Mouse (Mus musculus) gastrocnemius, postnatal 4 days (tissue): ENCODE results near the gene Gm5624. TPM values are rescaled to one million over a fixed set of nuclear protein-coding genes. Genes with fewer than 3 reads are reported as not detected.
"Not testable (repeated sequence)": the region's sequence is repeated elsewhere in the genome, so short reads cannot be mapped to it uniquely, and the experiment has no call there.

Experiments used
- DNase-seq, 2 experiments: peaks; one replicate each; pipeline ENCODE4 v3.0.0; 2021 to 2022; ENCODE audit warnings: low spot score in 2 of 2, mixed read lengths in 2 of 2
- long read RNA-seq, 2 experiments: library from polyadenylated mRNA; stranded (forward); transcript quantifications; one replicate each; pipeline ENCODE4 v2.0.0; 2021
- total RNA-seq, 2 experiments: library from RNA; stranded (reverse); gene quantifications; 2 replicates each; pipeline ENCODE4 v1.2.3; 2021

The Gm5624 gene
- total RNA-seq, result not detected
- long read RNA-seq, experiment 1, result 0 reads
- long read RNA-seq, experiment 2, result 0 reads

GRCm38 (mm10) chr14:44627737-44628136 lies at the start of gene Gm5624:
Gm5624 (minus strand) TSS chr14:44627938.
- not testable (repeated sequence) for DNase-seq

DNA sequence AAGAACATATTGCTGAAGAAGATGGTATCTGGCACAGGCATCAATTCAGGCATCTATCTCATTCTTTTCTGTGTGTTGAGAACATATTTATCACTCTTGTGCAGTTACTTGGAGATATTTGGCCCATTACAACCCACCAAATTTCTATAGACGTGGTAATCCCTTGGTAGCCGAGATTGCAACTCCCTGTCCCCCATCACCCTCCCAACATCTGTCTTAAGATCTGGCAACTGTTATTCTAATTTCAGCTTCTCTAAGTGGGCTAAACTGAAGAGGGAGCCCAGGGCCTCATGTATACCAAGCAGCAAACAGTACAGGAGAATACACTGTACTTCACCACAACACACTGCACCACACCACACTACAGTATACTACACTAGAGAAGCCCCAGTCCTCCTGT lies 36.0 kb downstream of the Gm5624 start:
- not testable (repeated sequence) for DNase-seq

DNA sequence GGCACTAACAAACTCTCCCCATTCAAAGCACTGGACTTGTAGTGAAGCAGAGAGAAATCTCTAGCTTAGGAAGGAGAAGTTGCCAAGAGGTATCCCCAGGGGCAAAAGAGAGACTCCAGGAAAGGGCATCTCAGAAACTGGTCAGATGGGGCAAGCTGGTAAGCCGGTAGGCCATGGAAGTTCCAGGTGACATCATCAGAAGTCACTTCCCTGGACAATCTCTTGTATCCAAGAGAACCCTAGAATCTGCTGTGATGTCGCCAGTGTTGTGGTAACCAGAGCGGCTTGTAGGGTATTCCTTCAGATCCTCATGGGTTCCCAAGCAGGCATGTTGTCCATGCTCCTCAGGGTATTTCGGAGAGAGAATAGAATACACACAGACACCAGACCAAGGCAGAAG lies 44.9 kb downstream of the Gm5624 start, which contains the start of gene Gm8247:
Gene Gm8247, plus strand, starts transcription at position 301 of the 400 bp plus-strand sequence.
- not testable (repeated sequence) for DNase-seq

DNA sequence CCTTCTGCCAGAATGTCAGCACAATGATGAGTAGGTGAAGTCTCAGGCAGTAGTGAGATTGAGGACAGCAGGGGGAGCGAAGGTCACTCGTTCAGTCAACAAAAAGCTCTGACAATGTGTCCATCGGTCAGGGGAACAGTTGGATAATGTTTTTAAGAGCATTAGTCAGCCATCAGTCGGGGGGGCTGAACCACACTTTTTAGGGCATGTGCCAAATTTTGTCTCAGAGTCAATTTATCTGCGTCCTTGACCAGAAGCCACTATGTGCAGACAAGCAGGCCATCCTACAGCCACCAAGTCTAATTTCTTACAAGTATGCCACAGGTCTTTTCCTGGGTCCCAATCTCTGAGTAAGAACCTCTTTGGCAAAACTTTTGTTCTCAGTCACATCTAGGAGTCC lies 79.8 kb downstream of the Gm5624 start:
- DNase-seq, result not testable (repeated sequence)

DNA sequence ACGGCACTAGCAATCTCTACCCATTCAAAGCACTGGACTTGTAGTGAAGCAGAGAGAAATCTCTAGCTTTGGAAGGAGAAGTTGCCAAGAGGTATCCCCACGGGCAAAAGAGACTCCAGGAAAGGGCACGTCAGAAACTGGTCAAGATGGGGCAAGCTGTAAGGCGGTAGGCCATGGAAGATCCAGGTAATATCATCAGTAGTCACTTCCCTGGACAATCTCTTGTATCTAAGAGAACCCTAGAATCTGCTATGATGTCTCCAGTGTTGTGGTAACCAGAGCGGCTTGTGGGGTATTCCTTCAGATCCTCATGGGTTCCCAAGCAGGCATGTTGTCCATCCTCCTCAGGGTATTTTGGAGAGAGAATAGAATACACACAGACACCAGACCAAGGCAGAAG lies 109.8 kb downstream of the Gm5624 start, which contains the start of gene Gm17093:
Gene Gm17093, plus strand, starts transcription at position 301 of the 400 bp plus-strand sequence.
- DNase-seq, result not testable (repeated sequence)

Other genes with a start within 250 kb of the Gm5624 start
- gene Gm3371, start 217.2 kb downstream of the Gm5624 start, total RNA-seq, result not detected
- gene Gm8232, start 194.3 kb downstream of the Gm5624 start, total RNA-seq, result not detected
- not detected for gene BC061237, start 135.5 kb downstream of the Gm5624 start, total RNA-seq
- gene Gm17093, start 109.7 kb downstream of the Gm5624 start, total RNA-seq, result not detected
- not detected for gene Gm8247, start 44.8 kb downstream of the Gm5624 start, total RNA-seq
- gene Gm8257, start 78.5 kb upstream of the Gm5624 start, total RNA-seq, result not detected
- not detected for gene Gm8267, start 122.4 kb upstream of the Gm5624 start, total RNA-seq
- not detected for gene Ptgdr, start 231.4 kb upstream of the Gm5624 start, total RNA-seq